Mouse (Mus musculus) E14TG2a.4 (cell line): ENCODE measurements around the gene Tmem59l.
A peak's percentile ranks its signal among the peaks of the same experiment; 100 is the strongest.

Experiments used
- H3K27me3 ChIP-seq: 2 replicates; pipeline ENCODE4 v1.6.1; 2014; ENCODE audit warnings: low read length, control low read depth; ENCODE audit not compliant: insufficient read depth
- H3K36me3 ChIP-seq: 2 replicates; pipeline ENCODE4 v1.6.1; 2014; ENCODE audit warnings: low read length, control low read depth; ENCODE audit not compliant: insufficient read depth
- H3K4me1 ChIP-seq: replicated peaks from 2 replicates; pipeline ENCODE4 v1.6.1; 2014; ENCODE audit warnings: low read depth, low read length, control low read depth
- H3K4me3 ChIP-seq: replicated peaks from 2 replicates; pipeline ENCODE4 v1.5.1; 2014; ENCODE audit warnings: mild to moderate bottlenecking, low read length
- H3K9me3 ChIP-seq: 2 replicates; pipeline ENCODE4 v1.6.1; 2014; ENCODE audit warnings: low read length, control low read depth
- CTCF ChIP-seq: conservative IDR thresholded peaks from 2 replicates; pipeline ENCODE4 v1.5.1; 2014; ENCODE audit warnings: low read length
- NANOG ChIP-seq: IDR thresholded peaks from 2 replicates; pipeline ENCODE4 v1.6.1; 2014; ENCODE audit warnings: borderline replicate concordance, low read length, mixed read lengths
- POU5F1 ChIP-seq: IDR thresholded peaks from 2 replicates; pipeline ENCODE4 v1.6.1; 2014; ENCODE audit warnings: low read length, borderline replicate concordance

Tmem59l gene

GRCm38 (mm10) chr8:70461765-70462515, 25.2 kb downstream of the Tmem59l start:
- TF ChIP-seq POU5F1 = no peak
- TF ChIP-seq CTCF = no peak
- no peak for TF ChIP-seq NANOG
- H3K4me1 ChIP-seq = peaks cover 16% of the 10 kb centered on the region
- peaks cover 21% of the 10 kb centered on the region for H3K36me3 ChIP-seq
- H3K4me3 ChIP-seq = no peak overlapping the region
- 0 out of 2 replicates have a peak, but pooled peaks cover 3% of the 10 kb centered on the region for H3K27me3 ChIP-seq
- H3K9me3 ChIP-seq = 0 out of 2 replicates have a peak, but pooled peaks cover 3% of the 10 kb centered on the region

- H3K4me1 ChIP-seq = peaks cover 15% of the 10 kb centered on the region
- H3K36me3 ChIP-seq = peaks cover 11% of the 10 kb centered on the region
- H3K9me3 ChIP-seq = 0 out of 2 replicates have a peak, but pooled peaks cover 3% of the 10 kb centered on the region
- no peak overlapping the region for H3K4me3 ChIP-seq
- H3K27me3 ChIP-seq = 0 out of 2 replicates have a peak, but pooled peaks cover 3% of the 10 kb centered on the region
- TF ChIP-seq NANOG (no peak), POU5F1 (no peak), CTCF (no peak)
Observed at GRCm38 (mm10) chr8:70460606-70461005, 26.6 kb downstream of the Tmem59l start.

GRCm38 (mm10) chr8:70460199-70460598, 27.0 kb downstream of the Tmem59l start:
- Histone ChIP-seq H3K4me1 (peaks cover 18% of the 10 kb centered on the region), H3K9me3 (0 out of 2 replicates have a peak, but pooled peaks cover 3% of the 10 kb centered on the region), H3K36me3 (peaks cover 7% of the 10 kb centered on the region), H3K4me3 (no peak overlapping the region), H3K27me3 (0 out of 2 replicates have a peak, but pooled peaks cover 3% of the 10 kb centered on the region)
- TF ChIP-seq CTCF (no peak), POU5F1 (no peak), NANOG (no peak)

GRCm38 (mm10) chr8:70459636-70460035, 27.5 kb downstream of the Tmem59l start:
- H3K36me3 ChIP-seq = peaks cover 1% of the 10 kb centered on the region; the same call in 1 of the 2 replicates
- TF ChIP-seq CTCF = peak; percentile 39
- TF ChIP-seq POU5F1 = no peak

GRCm38 (mm10) chr8:70458462-70458861, 28.7 kb downstream of the Tmem59l start:
- TF ChIP-seq CTCF = no peak
- no peak for TF ChIP-seq POU5F1
- TF ChIP-seq NANOG = no peak
- Histone ChIP-seq H3K36me3 (no peaks in the 10 kb centered on the region), H3K9me3 (0 out of 2 replicates have a peak, but pooled peaks cover 3% of the 10 kb centered on the region), H3K4me3 (no peak overlapping the region), H3K4me1 (peaks cover 20% of the 10 kb centered on the region), H3K27me3 (peaks cover 15% of the 10 kb centered on the region)

More at GRCm38 (mm10) chr8:70459636-70460035, 27.5 kb downstream of the Tmem59l start:
- Histone ChIP-seq H3K4me3 (no peak overlapping the region), H3K27me3 (0 out of 2 replicates have a peak, but pooled peaks cover 3% of the 10 kb centered on the region), H3K9me3 (0 out of 2 replicates have a peak, but pooled peaks cover 3% of the 10 kb centered on the region), H3K4me1 (peaks cover 18% of the 10 kb centered on the region)

- H3K4me3 ChIP-seq = no peak overlapping the region
- no peaks in the 10 kb centered on the region for H3K36me3 ChIP-seq
- no peak for TF ChIP-seq POU5F1
- TF ChIP-seq NANOG = no peak
- no peak for TF ChIP-seq CTCF
- 0 out of 2 replicates have a peak, but pooled peaks cover 3% of the 10 kb centered on the region for H3K9me3 ChIP-seq
- peaks cover 21% of the 10 kb centered on the region for H3K27me3 ChIP-seq
- H3K4me1 ChIP-seq = peaks cover 24% of the 10 kb centered on the region
Observed at GRCm38 (mm10) chr8:70457882-70458281, 29.3 kb downstream of the Tmem59l start.

GRCm38 (mm10) chr8:70456996-70457395, 30.2 kb downstream of the Tmem59l start:
- H3K27me3 ChIP-seq = peaks cover 29% of the 10 kb centered on the region
- TF ChIP-seq NANOG (no peak), CTCF (no peak), POU5F1 (no peak)
- peaks cover 32% of the 10 kb centered on the region for H3K4me1 ChIP-seq
- no peaks in the 10 kb centered on the region for H3K36me3 ChIP-seq
- H3K9me3 ChIP-seq = 0 out of 2 replicates have a peak, but pooled peaks cover 3% of the 10 kb centered on the region
- no peak overlapping the region for H3K4me3 ChIP-seq

- H3K4me1 ChIP-seq = peaks cover 40% of the 10 kb centered on the region
- H3K36me3 ChIP-seq = peaks cover 12% of the 10 kb centered on the region
- H3K27me3 ChIP-seq = peaks cover 57% of the 10 kb centered on the region
- TF ChIP-seq POU5F1 (no peak), CTCF (no peak), NANOG (no peak)
- no peak overlapping the region for H3K4me3 ChIP-seq
- no peaks in the 10 kb centered on the region for H3K9me3 ChIP-seq
Observed at GRCm38 (mm10) chr8:70453852-70454251, 33.3 kb downstream of the Tmem59l start.
